Mouse (Mus musculus) CD4-positive, CD25-positive, alpha-beta regulatory T cell, adult 2 months (primary cell): Measurements from ENCODE around the gene Fbxl17.

Experiments
- DNase-seq: peaks from one replicate; pipeline ENCODE4 v3.0.0-alpha.2; 2012; ENCODE audit warnings: low read depth, low spot score

Gene Fbxl17

DNA sequence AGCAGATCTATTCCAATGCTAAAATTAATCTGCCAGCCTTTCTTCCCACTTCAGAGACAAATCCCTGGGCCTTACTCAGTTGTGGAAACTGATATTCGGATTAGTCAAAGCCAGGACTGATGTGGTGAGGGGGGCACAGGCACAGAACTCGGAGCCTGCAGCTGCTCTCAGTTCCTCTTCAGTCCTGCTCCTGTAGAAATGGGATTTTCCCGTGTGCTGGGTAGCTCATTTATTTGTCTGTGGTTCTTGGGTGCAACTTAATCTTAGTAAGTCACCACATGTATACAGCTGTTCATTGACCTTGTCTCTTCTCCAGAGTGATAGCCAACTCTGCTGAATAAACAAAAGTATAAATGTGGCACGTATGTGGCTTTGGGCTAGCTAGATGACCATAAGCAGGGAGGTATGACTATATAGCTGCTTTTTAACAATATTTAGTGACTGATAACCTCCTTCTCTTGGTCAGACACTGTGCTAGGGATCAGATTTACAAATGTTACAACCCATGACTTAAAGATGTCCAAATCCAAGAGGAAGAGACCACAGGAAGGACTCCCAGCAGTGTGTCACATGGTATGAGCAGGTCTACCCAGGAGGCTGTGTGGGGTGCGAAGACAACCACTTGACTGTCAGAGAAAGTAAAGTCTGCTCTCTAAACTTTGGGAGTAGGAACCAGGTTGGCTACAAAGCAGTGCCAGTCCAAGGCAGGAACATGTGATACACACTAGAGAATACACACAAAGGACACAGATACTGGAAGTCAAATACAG, 331.6 kb downstream of the Fbxl17 start:
- DNase-seq, result no peak

DNA sequence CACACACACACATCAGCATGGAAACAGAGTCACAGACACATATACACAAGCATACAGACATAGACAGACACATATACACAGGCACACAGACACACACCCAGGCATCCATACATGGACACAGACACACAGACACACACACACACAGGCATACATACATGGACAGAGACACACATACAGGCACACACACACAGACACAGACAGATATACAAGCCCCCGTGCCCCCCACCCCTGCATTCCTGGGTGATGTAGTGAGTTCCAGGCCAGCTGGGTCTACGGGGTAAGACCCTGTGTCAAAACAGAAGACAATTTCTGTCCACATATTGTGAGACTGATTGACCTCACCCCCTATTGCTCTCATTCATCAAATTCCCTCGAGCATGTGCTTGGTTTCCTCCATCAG, 332.6 kb downstream of the Fbxl17 start:
- DNase-seq, result no peak

DNA sequence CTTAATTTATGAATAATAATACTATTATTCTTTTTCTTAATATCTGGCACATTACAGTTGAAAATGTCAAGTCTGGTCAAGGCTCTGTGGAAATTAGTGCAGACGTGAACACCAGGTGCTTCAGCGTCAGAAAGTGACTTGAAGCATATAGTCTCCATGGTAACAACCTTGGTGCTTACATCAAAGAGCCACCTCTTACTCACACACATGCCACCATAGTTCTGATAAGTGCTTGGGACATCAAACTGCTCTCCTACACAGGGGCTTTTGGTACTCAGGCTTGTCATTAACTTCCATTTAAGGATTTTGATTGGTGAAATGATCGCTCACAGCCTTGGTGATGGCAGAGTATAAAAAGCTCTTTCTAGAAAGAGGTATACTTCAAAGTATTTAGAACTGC, 333.1 kb downstream of the Fbxl17 start:
- DNase-seq, result no peak

- no peak for DNase-seq
These were observed 334.0 kb downstream of the Fbxl17 start for GRCm38 (mm10) chr17:63165847-63166246.

GRCm38 (mm10) chr17:63164289-63164688, 335.5 kb downstream of the Fbxl17 start:
- DNase-seq, result no peak

DNA sequence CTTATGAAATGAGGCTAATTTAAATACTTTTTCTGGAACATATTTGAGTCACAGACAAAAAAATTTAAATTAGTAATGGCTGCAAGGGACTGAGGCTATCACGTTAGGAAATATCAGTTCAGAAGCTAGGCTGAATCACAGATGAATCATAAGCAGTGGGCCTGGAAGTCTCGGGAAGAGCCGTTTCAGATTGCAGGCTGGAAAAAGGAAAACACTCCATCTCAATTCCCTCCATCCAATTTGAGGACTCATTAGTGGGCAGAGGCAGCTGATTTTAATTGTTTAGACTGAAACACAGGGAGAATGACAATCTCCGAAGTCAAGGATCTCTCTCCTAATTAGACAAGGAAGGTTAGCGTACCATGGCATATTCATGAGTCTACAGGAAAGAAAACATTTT, 337.9 kb downstream of the Fbxl17 start:
- DNase-seq, result no peak

DNA sequence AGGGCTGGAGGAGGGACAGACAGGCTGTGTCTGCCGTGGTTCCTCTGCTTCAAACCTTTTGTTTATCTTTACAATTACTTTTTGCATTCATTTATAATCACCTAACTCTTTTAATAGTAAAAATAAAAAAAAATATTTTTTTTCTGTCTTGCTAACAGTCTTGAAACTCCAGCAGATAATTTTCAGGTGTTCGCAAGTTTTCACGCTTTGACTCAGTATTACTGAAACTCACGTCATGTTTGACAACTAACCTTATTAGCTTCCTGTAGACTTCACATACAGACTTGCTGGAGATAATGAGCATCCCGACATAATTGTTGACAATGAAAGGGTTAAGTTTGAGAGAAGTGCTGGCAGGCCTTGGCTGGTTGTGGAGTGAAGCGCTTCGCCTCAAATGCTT, 340.6 kb downstream of the Fbxl17 start:
- no peak for DNase-seq

GRCm38 (mm10) chr17:63158436-63158835, 341.4 kb downstream of the Fbxl17 start:
- DNase-seq, result no peak

DNA sequence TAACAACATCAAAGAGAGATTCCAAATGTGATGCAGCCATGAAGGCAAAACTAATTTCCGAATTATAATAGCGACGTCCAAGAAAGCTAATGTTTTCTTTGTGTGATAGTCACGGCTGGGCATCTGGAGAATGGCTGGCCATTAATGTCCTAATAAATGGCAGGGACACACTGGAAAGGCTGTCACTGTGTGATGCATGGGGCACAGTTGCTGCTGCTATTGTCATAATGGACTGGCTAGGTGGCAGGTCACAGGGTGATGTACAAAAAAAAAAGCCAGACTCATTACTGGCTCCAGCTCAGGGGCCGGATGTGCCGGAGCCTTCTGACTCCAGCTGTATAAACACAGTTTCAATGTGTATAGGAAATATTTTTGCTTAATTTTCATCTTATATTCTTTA, 341.9 kb downstream of the Fbxl17 start:
- no peak for DNase-seq

DNA sequence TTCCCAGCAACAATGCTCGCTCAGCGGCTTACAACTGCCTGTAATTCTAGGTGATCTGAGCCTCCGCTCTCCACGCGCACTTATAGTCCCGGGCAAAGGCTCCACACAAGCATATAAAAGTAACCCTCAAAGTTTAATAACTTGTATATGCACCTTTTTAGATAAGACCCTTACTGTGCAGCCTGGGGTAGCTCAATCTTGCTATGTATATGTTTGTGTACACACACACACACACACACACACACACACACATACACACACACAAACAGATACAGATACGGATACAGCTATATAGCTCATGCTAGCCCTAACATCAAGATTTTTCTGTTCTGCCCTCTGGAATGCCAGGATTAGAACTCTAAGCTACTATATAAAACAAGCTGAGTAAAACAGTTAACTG, 342.8 kb downstream of the Fbxl17 start:
- no peak for DNase-seq

DNA sequence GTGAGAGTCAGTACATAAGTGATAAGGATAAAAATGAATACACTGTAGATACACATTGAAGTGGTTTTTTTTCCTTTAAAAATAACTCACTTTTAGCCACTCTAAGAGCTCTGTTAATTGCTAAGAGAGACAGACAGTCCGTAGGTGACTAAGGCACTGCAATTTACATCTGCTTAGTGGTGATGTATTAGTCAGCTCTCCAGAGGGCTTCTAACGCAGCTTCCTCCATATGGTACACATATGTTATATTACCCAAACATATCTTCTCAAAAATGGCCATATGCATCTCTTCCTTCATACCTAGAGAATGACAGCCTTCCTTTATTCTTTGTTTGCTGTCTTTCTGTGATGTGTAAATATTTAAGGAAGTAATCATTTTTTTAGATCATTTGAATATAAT, 353.3 kb downstream of the Fbxl17 start:
- DNase-seq, result no peak

- DNase-seq, result no peak
These were observed 353.9 kb downstream of the Fbxl17 start for GRCm38 (mm10) chr17:63145751-63146491.

DNA sequence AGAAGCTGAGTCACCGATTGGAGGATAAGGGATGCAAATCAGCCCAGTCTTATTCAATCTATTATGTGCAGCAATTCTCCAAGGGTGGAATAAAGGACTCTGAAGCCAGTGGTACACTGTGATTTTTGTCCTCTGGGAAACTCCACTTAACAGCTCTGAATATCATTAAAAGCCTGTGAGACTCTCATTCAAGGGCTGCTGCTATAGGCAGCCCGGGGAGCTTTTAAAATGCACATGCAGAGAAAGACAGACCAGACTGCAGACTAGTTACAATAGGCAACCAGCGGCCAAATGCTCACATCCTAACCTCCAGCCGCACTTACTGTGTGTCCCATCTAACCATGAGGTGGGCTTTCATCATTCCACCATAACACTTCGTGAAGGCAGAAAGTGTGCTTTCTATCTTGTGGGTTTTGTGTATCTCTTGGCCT, 354.5 kb downstream of the Fbxl17 start:
- no peak for DNase-seq

- DNase-seq, result no peak
These were observed 356.0 kb downstream of the Fbxl17 start for GRCm38 (mm10) chr17:63143825-63144224.

DNA sequence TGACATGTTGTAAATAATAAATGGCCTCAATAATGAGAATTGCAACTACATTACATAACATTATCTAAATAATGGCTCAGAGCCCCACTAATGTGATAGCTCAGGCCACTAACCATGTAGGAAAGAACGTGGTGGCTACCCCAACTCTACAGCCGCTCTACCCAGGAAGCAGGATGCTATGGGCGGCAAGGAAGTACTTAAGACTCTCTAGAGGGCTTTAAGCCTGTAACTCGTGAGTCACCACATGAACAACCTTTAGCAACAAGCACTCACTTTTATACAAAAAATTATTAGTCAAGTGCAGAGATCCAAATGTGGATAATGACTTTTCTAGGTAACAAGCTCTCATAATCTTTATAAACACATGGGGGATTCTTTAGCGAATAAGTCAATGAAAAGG, 365.0 kb downstream of the Fbxl17 start:
- no peak for DNase-seq

DNA sequence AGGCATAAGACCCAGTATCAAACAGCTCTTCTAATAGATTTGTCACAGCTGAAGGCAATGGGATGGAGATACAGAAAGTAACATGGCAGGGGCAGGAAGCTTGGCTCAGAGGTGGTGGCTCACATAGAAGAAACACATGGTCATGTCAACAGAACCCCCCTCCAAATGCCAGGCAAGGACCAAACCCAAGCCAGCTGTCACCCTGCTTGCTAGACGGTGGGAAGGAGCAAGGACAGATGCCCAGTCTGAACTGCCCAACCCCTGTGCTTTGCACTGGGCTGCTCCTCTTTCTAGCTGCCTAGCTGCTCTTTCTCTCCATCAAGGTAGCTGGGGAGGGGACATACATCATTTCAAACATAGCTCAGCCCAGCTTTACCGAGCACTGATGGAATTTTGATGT, 377.4 kb downstream of the Fbxl17 start:
- no peak for DNase-seq

- DNase-seq, result no peak
These were observed 380.1 kb downstream of the Fbxl17 start for GRCm38 (mm10) chr17:63119701-63120100.

DNA sequence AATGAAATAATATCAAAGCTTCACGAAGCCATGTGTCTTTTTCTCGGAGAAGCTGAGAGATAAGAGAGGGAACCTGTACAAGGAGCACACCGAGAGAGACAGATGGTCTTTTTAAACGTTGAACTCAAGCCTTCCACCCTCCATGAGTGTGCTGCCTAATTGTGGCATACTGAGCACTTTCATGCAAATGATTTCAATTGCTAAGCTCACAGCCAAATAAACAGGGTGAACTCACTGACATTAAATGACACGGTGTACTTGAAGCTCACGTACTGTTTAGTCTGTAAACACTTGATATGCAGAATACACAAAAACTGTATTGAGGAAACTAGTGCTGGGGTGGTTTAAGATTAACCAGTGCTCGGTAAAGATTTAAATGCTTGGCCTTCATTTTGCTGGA, 380.7 kb downstream of the Fbxl17 start:
- no peak for DNase-seq

GRCm38 (mm10) chr17:63117130-63117529, 382.7 kb downstream of the Fbxl17 start:
- DNase-seq, result no peak

DNA sequence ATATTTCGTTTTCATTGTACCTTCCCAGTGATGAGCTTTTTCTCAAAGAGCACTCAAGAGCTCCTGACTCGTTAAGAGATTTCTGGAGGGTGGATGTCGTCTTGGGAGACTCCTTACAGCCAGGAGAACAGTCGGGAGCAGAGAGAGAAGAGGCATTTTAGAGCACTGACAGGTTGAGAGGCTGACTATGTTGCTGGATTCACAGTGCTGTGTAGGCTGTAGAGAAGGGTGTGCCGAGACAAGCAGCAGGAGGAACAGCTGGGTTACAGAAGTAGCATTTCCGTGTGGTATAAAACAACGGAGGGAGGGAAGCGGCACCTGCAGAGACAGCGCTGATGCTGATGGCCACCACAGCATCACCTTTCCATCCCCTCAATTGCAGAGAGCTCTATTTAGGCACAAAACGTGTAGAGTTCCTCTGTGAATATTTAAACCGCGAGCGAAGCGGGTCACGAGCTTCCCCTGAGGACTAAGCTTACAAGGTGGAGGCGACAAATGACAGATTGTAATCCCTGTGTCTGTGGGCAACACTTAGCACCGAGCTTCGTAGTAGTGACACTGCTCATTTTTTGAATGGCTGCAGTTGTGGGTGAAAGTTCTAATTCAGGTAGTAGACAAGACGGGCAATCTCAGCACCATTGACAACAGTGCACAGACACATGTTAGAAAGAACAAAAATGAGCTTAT, 385.3 kb downstream of the Fbxl17 start:
- no peak for DNase-seq

GRCm38 (mm10) chr17:63112826-63113225, 387.0 kb downstream of the Fbxl17 start:
- no peak for DNase-seq

GRCm38 (mm10) chr17:63110994-63111393, 388.8 kb downstream of the Fbxl17 start:
- no peak for DNase-seq
